11 mouse cellular contexts compared by ENCODE assay signal in genomic region chr4:77310127-77310788, GRCm38 (mm10).
DNase-seq lines count a peak whose midpoint lies in the region; ATAC-seq lines count a peak whose summit lies in the region.
"Had no signal": no experiment of that assay in that cellular context is flagged by ENCODE, and none has a peak within 500 bp of the region (broad histone marks: within the 10 kb centered on the region; RNA-seq: fewer than 3 reads in every experiment).

No protein-coding gene starts in this region.

- H3K9ac ChIP-seq in heart, embryonic 14.5 days (ENCODE audit: low read length): no peak overlapping the region
- no peak overlapping the region for H3K9ac ChIP-seq in heart, embryonic 12.5 days
- H3K9ac ChIP-seq in intestine, embryonic 14.5 days (ENCODE audit: low read length): no peak overlapping the region
- H3K9ac ChIP-seq in liver, embryonic 12.5 days: no peak overlapping the region
- H3K9ac ChIP-seq: liver, embryonic 13.5 days had no signal

- no peaks in the 10 kb centered on the region for H3K9me3 ChIP-seq in heart, embryonic 14.5 days (ENCODE audit: control insufficient read depth, low read length)
- no peaks in the 10 kb centered on the region for H3K9me3 ChIP-seq in heart, embryonic 12.5 days (replicated peaks)
- H3K9me3 ChIP-seq in intestine, embryonic 14.5 days (ENCODE audit: control insufficient read depth, low read length): no peaks in the 10 kb centered on the region
- H3K9me3 ChIP-seq in liver, embryonic 12.5 days (replicated peaks): no peaks in the 10 kb centered on the region
- H3K9me3 ChIP-seq: heart, embryonic 10.5 days; liver, embryonic 13.5 days had no signal

- no peaks in the 10 kb centered on the region for H3K27me3 ChIP-seq in heart, embryonic 14.5 days (ENCODE audit: control insufficient read depth, insufficient read depth, low read length)
- no peaks in the 10 kb centered on the region for H3K27me3 ChIP-seq in heart, embryonic 12.5 days (replicated peaks)
- no peaks in the 10 kb centered on the region for H3K27me3 ChIP-seq in intestine, embryonic 14.5 days (replicated peaks; ENCODE audit: control insufficient read depth, insufficient read depth, low read length)
- no peaks in the 10 kb centered on the region for H3K27me3 ChIP-seq in liver, embryonic 12.5 days (replicated peaks)
- H3K27me3 ChIP-seq: liver, embryonic 13.5 days had no signal

- no peak overlapping the region for H3K27ac ChIP-seq in heart, embryonic 14.5 days (replicated peaks in 1 of 2; ENCODE audit: control insufficient read depth in 1 of 2, insufficient read depth in 1 of 2, low read depth in 2 of 2, low read length in 2 of 2)
- no peak overlapping the region for H3K27ac ChIP-seq in heart, embryonic 12.5 days (ENCODE audit: poor library complexity, severe bottlenecking)
- H3K27ac ChIP-seq in intestine, embryonic 14.5 days (ENCODE audit: low read depth): no peak overlapping the region
- no peak overlapping the region for H3K27ac ChIP-seq in liver, embryonic 12.5 days
- H3K27ac ChIP-seq: heart, embryonic 10.5 days; liver, embryonic 13.5 days had no signal

- H3K4me2 ChIP-seq in heart, embryonic 14.5 days (ENCODE audit: low read length): no peak overlapping the region
- no peak overlapping the region for H3K4me2 ChIP-seq in heart, embryonic 12.5 days
- no peak overlapping the region for H3K4me2 ChIP-seq in intestine, embryonic 14.5 days (ENCODE audit: low read length)
- no peak overlapping the region for H3K4me2 ChIP-seq in liver, embryonic 12.5 days
- H3K4me2 ChIP-seq: liver, embryonic 13.5 days had no signal

- peak; percentile 96 for DNase-seq in ES-CJ7 (ENCODE audit: low read depth, low spot score)
- no peak for DNase-seq in intestine, embryonic 14.5 days (ENCODE audit: low spot score)
- DNase-seq in kidney, postnatal 25 days: peak; percentile 58 to 73
- no peak for DNase-seq in frontal cortex, postnatal 36 days (ENCODE audit: low spot score in 2 of 2)
- DNase-seq: liver, embryonic 13.5 days had no signal

- WGBS in heart, embryonic 14.5 days: 75% methylated on average over 3 of the region's 3 CpGs
- WGBS in heart, embryonic 12.5 days: 56% methylated on average over 3 of the region's 3 CpGs
- 75% methylated on average over 3 of the region's 3 CpGs for WGBS in intestine, embryonic 14.5 days
- WGBS in liver, embryonic 12.5 days (ENCODE audit: insufficient replicate concordance): 62% methylated on average over 3 of the region's 3 CpGs

- H3K4me1 ChIP-seq in heart, embryonic 14.5 days (ENCODE audit: control insufficient read depth in 2 of 2, insufficient read depth in 2 of 2, low read length in 2 of 2): peaks cover 0 to 5% of the 10 kb centered on the region in 2 experiments; a peak in 2 of 4 replicates
- peaks cover 9% of the 10 kb centered on the region for H3K4me1 ChIP-seq in heart, embryonic 12.5 days (replicated peaks)
- no peaks in the 10 kb centered on the region for H3K4me1 ChIP-seq in intestine, embryonic 14.5 days (replicated peaks; ENCODE audit: control insufficient read depth, insufficient read depth, low read length)
- no peaks in the 10 kb centered on the region for H3K4me1 ChIP-seq in liver, embryonic 12.5 days
- H3K4me1 ChIP-seq: liver, embryonic 13.5 days had no signal

- H3K36me3 ChIP-seq in heart, embryonic 14.5 days (ENCODE audit: control insufficient read depth, insufficient read depth, low read length): no peaks in the 10 kb centered on the region
- no peaks in the 10 kb centered on the region for H3K36me3 ChIP-seq in heart, embryonic 12.5 days
- H3K36me3 ChIP-seq in intestine, embryonic 14.5 days (ENCODE audit: control insufficient read depth, insufficient read depth, low read length): no peaks in the 10 kb centered on the region
- H3K36me3 ChIP-seq in liver, embryonic 12.5 days: no peaks in the 10 kb centered on the region
- H3K36me3 ChIP-seq: heart, embryonic 10.5 days; liver, embryonic 13.5 days had no signal

- peak; percentile 17; the same call in 1 of the 2 replicates for ATAC-seq in heart, embryonic 14.5 days (ENCODE audit: insufficient number of reproducible peaks, insufficient read depth, low FRiP score, low read depth)
- no peak for ATAC-seq in heart, embryonic 12.5 days (ENCODE audit: insufficient number of reproducible peaks, low FRiP score)
- peak; percentile 81 for ATAC-seq in intestine, embryonic 14.5 days (replicated peaks; ENCODE audit: low FRiP score, low TSS enrichment, low read depth)
- ATAC-seq in liver, embryonic 12.5 days: no peak
- no peak for ATAC-seq in granulocyte monocyte progenitor cell, adult 5-6 weeks (replicated peaks; ENCODE audit: poor library complexity, severe bottlenecking)

- no peak overlapping the region for H3K4me3 ChIP-seq in heart, embryonic 14.5 days (ENCODE audit: control insufficient read depth in 1 of 2, insufficient read depth in 1 of 2, low read depth in 1 of 2, low read length in 2 of 2)
- no peak overlapping the region for H3K4me3 ChIP-seq in heart, embryonic 12.5 days
- no peak overlapping the region for H3K4me3 ChIP-seq in intestine, embryonic 14.5 days (ENCODE audit: low read depth, low read length)
- H3K4me3 ChIP-seq in liver, embryonic 12.5 days: no peak overlapping the region
- H3K4me3 ChIP-seq: heart, embryonic 10.5 days; liver, embryonic 13.5 days; myocyte had no signal

Comparison
In these comparisons a context has a peak if more than half of its experiments do, and no peak if none do; other contexts are left out.
1. ATAC-seq: peak in heart, embryonic 14.5 days (single experiment) and intestine, embryonic 14.5 days (single experiment); none in heart, embryonic 12.5 days (single experiment), liver, embryonic 12.5 days (single experiment) and granulocyte monocyte progenitor cell, adult 5-6 weeks (single experiment).
2. DNase-seq: peak in ES-CJ7 (single experiment) and kidney, postnatal 25 days (2 of 2); none in intestine, embryonic 14.5 days (single experiment) and frontal cortex, postnatal 36 days (0 of 2).